Mouse (Mus musculus) kidney, adult 18-20 months (tissue): ENCODE data around the gene Cfap157.

Experiments
- DNase-seq: peaks from one replicate; pipeline ENCODE4 v3.0.0; 2021

Cfap157 gene

GRCm38 (mm10) chr2:32779714-32780113 is 4.5 kb downstream of the Cfap157 start:
- DNase-seq, result no peak

- peak; percentile 63 for DNase-seq
These were observed 5.1 kb downstream of the Cfap157 start for GRCm38 (mm10) chr2:32779131-32779530.

GRCm38 (mm10) chr2:32778081-32778480 is 6.1 kb downstream of the Cfap157 start:
- no peak for DNase-seq

- DNase-seq, result no peak
These were observed 8.0 kb downstream of the Cfap157 start for GRCm38 (mm10) chr2:32776192-32776591.

- DNase-seq, result peak; percentile 99
These were observed 8.7 kb downstream of the Cfap157 start, which contains the start of the genes Ttc16 and Ptrh1 for GRCm38 (mm10) chr2:32775359-32776074. Gene Ttc16 (minus strand): TSS chr2:32775633. Gene Ptrh1 (plus strand): TSS chr2:32775786.

GRCm38 (mm10) chr2:32772626-32773279 is 11.5 kb downstream of the Cfap157 start:
- DNase-seq, result no peak

GRCm38 (mm10) chr2:32771886-32772285 is 12.3 kb downstream of the Cfap157 start:
- peak; percentile 47 for DNase-seq

GRCm38 (mm10) chr2:32769327-32770085 is 14.7 kb downstream of the Cfap157 start:
- DNase-seq, result no peak

- peak; percentile 67 for DNase-seq
These were observed 15.5 kb downstream of the Cfap157 start for GRCm38 (mm10) chr2:32768661-32769285.

GRCm38 (mm10) chr2:32767241-32767640 is 17.0 kb downstream of the Cfap157 start:
- DNase-seq, result peak; percentile 28

GRCm38 (mm10) chr2:32763353-32763752 is 20.9 kb downstream of the Cfap157 start:
- DNase-seq, result no peak

- DNase-seq, result no peak
These were observed 22.4 kb downstream of the Cfap157 start for GRCm38 (mm10) chr2:32761859-32762258.

- no peak for DNase-seq
These were observed 22.9 kb downstream of the Cfap157 start for GRCm38 (mm10) chr2:32761361-32761760.

- no peak for DNase-seq
These were observed 25.2 kb downstream of the Cfap157 start for GRCm38 (mm10) chr2:32759001-32759400.

- DNase-seq, result no peak
These were observed 25.7 kb downstream of the Cfap157 start for GRCm38 (mm10) chr2:32758503-32758902.

- peak; percentile 94 for DNase-seq
These were observed 27.0 kb downstream of the Cfap157 start, which contains the start of gene Tor2a for GRCm38 (mm10) chr2:32757056-32757845. Gene Tor2a (plus strand): TSS chr2:32757234.

- DNase-seq, result no peak
These were observed 27.6 kb downstream of the Cfap157 start for GRCm38 (mm10) chr2:32756674-32757055.

- DNase-seq, result no peak
These were observed 32.0 kb downstream of the Cfap157 start for GRCm38 (mm10) chr2:32752181-32752580.

- DNase-seq, result no peak
These were observed 32.6 kb downstream of the Cfap157 start for GRCm38 (mm10) chr2:32751665-32752033.

- peak; percentile 88 for DNase-seq
These were observed 33.2 kb downstream of the Cfap157 start for GRCm38 (mm10) chr2:32750887-32751664.

- DNase-seq, result no peak
These were observed 34.0 kb downstream of the Cfap157 start for GRCm38 (mm10) chr2:32750199-32750598.
